Mouse (Mus musculus): ENCODE measurements at regions not wholly inside any gene's neighbourhood (a gene's known extent, or its start where the extent isn't known, plus 50 kb on each side); places are given as distances from the start of the nearest gene placed in this dataset.

DNA sequence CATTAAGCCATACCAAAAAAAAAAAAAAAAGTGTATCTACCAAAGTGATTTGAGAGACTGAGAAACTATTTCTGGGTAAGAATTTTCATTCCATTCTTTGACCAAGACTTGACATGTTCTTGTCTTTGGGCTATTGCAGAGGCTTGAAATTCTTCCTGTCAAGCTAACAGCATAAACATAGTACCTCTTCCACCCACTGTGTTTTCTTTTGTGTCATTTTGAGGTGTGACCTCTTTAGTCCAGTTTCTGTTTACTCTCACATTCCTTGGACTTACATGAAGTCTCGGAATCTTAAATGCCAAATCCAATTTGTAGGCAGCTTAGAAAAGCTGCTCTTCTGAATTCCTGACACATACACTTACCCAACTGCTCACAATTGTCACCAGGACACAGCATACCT, 590.7 kb upstream of the Adam24 start:
- no peak for TF ChIP-seq CTCF (conservative IDR thresholded peaks at IDR 0.05; ENCODE audit: low read length)
- TF ChIP-seq POU5F1 (IDR thresholded peaks at IDR 0.05; ENCODE audit: borderline replicate concordance, low read length), result no peak
- no peak for TF ChIP-seq NANOG (IDR thresholded peaks at IDR 0.05; ENCODE audit: borderline replicate concordance, low read length)
